Mouse (Mus musculus) ES-Bruce4 (cell line): ENCODE measurements at regions not wholly inside any gene's neighbourhood (a gene's known extent, or its start where the extent isn't known, plus 50 kb on each side); places are given as distances from the start of the nearest gene placed in this dataset.
"Not testable (repeated sequence)": the region's sequence is repeated elsewhere in the genome, so short reads cannot be mapped to it uniquely, and the experiment has no call there.

ENCODE experiments used
- CTCF ChIP-seq: IDR thresholded peaks from one replicate; pipeline ENCODE4 v1.8.1; 2011; ENCODE audit warnings: low read depth, low read length
- POLR2A ChIP-seq: IDR thresholded peaks from one replicate; pipeline ENCODE4 v1.8.1; 2011; ENCODE audit warnings: low read length; ENCODE audit not compliant: insufficient read depth

- TF ChIP-seq CTCF, POLR2A: not testable (repeated sequence)
Observed at GRCm38 (mm10) chr10:49909206-49909605, 120.6 kb upstream of the Grik2 start.
